In the genomic region with DNA sequence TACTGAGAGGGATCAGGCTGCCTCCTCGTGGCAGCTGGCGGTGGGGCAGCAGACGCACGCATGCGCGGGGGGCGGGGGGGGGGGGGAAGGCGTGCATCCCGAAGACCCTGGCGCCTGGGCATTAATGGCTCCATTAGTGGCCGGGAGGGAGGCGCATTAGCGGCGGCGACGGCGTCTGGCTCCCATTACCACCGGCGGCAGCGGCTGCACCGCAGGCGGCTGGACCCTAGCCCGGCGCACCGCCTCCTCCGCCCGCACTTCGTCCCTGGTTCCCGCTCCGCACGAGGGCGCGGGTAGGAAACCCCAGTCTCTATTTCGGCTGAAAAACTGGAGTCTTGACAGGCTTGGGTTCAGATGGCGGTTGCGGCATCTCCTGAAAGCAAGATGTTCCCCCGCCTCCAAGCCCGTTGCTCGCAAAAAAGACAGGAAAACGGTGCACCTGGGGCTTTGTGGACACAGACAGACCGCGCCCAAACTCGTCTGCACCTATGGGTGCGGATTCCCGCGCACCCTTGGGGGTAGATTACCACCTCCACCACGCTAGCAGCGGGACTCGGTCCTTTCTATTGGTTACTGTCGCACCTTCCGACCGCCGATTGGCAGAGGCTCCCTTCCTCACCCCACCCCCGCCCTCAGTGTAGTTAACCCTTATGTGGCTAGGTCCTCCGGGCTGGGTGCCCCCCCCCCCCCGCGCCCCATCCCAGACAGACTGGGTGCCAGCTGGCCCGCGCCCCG, we compare ENCODE assay signal across 8 mouse cellular contexts. TPM values are rescaled to one million over a fixed set of nuclear protein-coding genes. Genes with fewer than 3 reads are reported as not detected.
A peak's percentile ranks its signal among the peaks of the same experiment; 100 is the strongest.
DNase-seq lines count a peak whose midpoint lies in the region; ATAC-seq lines count a peak whose summit lies in the region.

No protein-coding gene starts in this region.

- under 1% methylated on average over 56 of the region's 60 CpGs for WGBS in intestine, embryonic 16.5 days

- H3K4me3 ChIP-seq in intestine, embryonic 16.5 days (ENCODE audit: low read length): peak overlapping the region; percentile 68

- peak overlapping the region; percentile 81 for H3K9ac ChIP-seq in intestine, embryonic 16.5 days (ENCODE audit: low read depth, low read length)

- H3K4me2 ChIP-seq in intestine, embryonic 16.5 days (ENCODE audit: low read depth, low read length): peak overlapping the region; percentile 91

- peaks cover under 1% of the 10 kb centered on the region; the same call in 1 of the 2 replicates for H3K36me3 ChIP-seq in intestine, embryonic 16.5 days (ENCODE audit: control insufficient read depth, insufficient read depth, low read length)

- intact Hi-C loops in left cerebral cortex, postnatal 25 days (cut with DNase I): loop anchor here (1.0 kb wide), 2 partner anchors 29 to 40 kb away; no protein-coding TSS in a partner anchor

- peak overlapping the region; percentile 98 for H3K27ac ChIP-seq in intestine, embryonic 16.5 days (ENCODE audit: low read length)

- H3K4me1 ChIP-seq in intestine, embryonic 16.5 days (ENCODE audit: control insufficient read depth, insufficient read depth, low read length): peaks cover 58% of the 10 kb centered on the region

- ATAC-seq in intestine, embryonic 16.5 days: peak; percentile 70
- ATAC-seq in megakaryocyte-erythroid progenitor cell, adult 5-6 weeks (replicated peaks; ENCODE audit: low FRiP score, low TSS enrichment, poor library complexity, severe bottlenecking): peak; percentile 53

- DNase-seq in adrenal gland, adult (ENCODE audit: inconsistent age in 2 of 2, low spot score in 1 of 2): peak; percentile 88 to 95
- peak; percentile 89 for DNase-seq in embryo, embryonic 10 days (ENCODE audit: low spot score)
- peak; percentile 89 for DNase-seq in gastrocnemius, postnatal 25 days
- DNase-seq in left cerebral cortex, postnatal 25 days (ENCODE audit: low spot score in 2 of 2): peak; percentile 88 to 94
- peak; percentile 83 for DNase-seq in right cerebral cortex, postnatal 14 days
- peak; percentile 76 to 81 for DNase-seq in urinary bladder, postnatal 36 days (ENCODE audit: low spot score in 2 of 2)

- H3K27me3 ChIP-seq in intestine, embryonic 16.5 days (replicated peaks; ENCODE audit: control insufficient read depth, insufficient read depth, low read length): no peaks in the 10 kb centered on the region

- H3K9me3 ChIP-seq in intestine, embryonic 16.5 days (ENCODE audit: control insufficient read depth, low read length): no peaks in the 10 kb centered on the region

RNA-seq across cellular contexts. Expression of gene Cic, which starts 11.0 kb away (rescaled TPM):
- 10 to 100 TPM; 29.0 to 30.4 TPM for total RNA-seq in gastrocnemius, postnatal 25 days (2021)
- polyA plus RNA-seq in intestine, embryonic 16.5 days (2015; fragmentation: Nextera tagmentation; extraction: Ambion mirVana): 17.3 and 19.9 TPM in 2 replicates
- 100 to 1,000 TPM; 211 to 223 TPM for total RNA-seq in left cerebral cortex, postnatal 25 days (2021)
- 125 and 134 TPM in 2 replicates for total RNA-seq in megakaryocyte-erythroid progenitor cell, adult 5-6 weeks (2014; fragmentation: Nextera tagmentation)
- total RNA-seq in megakaryocyte-erythroid progenitor cell, adult 5-6 weeks (2017): 20.5 and 40.0 TPM in 2 replicates

RNA-seq across cellular contexts. Expression of gene Pafah1b3, which starts 19.3 kb away (rescaled TPM):
- 1 to 10 TPM; 1.4 to 1.5 TPM for total RNA-seq in gastrocnemius, postnatal 25 days (2021)
- 175 and 180 TPM in 2 replicates for polyA plus RNA-seq in intestine, embryonic 16.5 days (2015; fragmentation: Nextera tagmentation; extraction: Ambion mirVana)
- total RNA-seq in left cerebral cortex, postnatal 25 days (2021): 10 to 100 TPM; 26.7 to 28.0 TPM
- 22.0 and 23.2 TPM in 2 replicates for total RNA-seq in megakaryocyte-erythroid progenitor cell, adult 5-6 weeks (2014; fragmentation: Nextera tagmentation)
- 12.8 and 26.3 TPM in 2 replicates for total RNA-seq in megakaryocyte-erythroid progenitor cell, adult 5-6 weeks (2017)

RNA-seq across cellular contexts. Expression of gene Prr19, which starts 22.7 kb away (rescaled TPM):
- total RNA-seq in gastrocnemius, postnatal 25 days (2021): not detected
- polyA plus RNA-seq in intestine, embryonic 16.5 days (2015; fragmentation: Nextera tagmentation; extraction: Ambion mirVana): 0.56 and 0.93 TPM in 2 replicates
- not detected for total RNA-seq in left cerebral cortex, postnatal 25 days (2021)
- total RNA-seq in megakaryocyte-erythroid progenitor cell, adult 5-6 weeks (2014; fragmentation: Nextera tagmentation): not detected in 2 replicates
- total RNA-seq in megakaryocyte-erythroid progenitor cell, adult 5-6 weeks (2017): not detected in 2 replicates

RNA-seq across cellular contexts. Expression of gene Tmem145, which starts 27.4 kb away (rescaled TPM):
- total RNA-seq in gastrocnemius, postnatal 25 days (2021): not detected
- 0.61 and 1.1 TPM in 2 replicates for polyA plus RNA-seq in intestine, embryonic 16.5 days (2015; fragmentation: Nextera tagmentation; extraction: Ambion mirVana)
- 10 to 100 TPM; 47.8 to 55.1 TPM for total RNA-seq in left cerebral cortex, postnatal 25 days (2021)
- not detected in 2 replicates for total RNA-seq in megakaryocyte-erythroid progenitor cell, adult 5-6 weeks (2014; fragmentation: Nextera tagmentation)
- not detected in 2 replicates for total RNA-seq in megakaryocyte-erythroid progenitor cell, adult 5-6 weeks (2017)

RNA-seq across cellular contexts. Expression of gene Erf, which starts 27.9 kb away (rescaled TPM):
- total RNA-seq in gastrocnemius, postnatal 25 days (2021): 1 to 10 TPM; 5.8 to 7.2 TPM
- 6.6 and 7.9 TPM in 2 replicates for polyA plus RNA-seq in intestine, embryonic 16.5 days (2015; fragmentation: Nextera tagmentation; extraction: Ambion mirVana)
- 10 to 100 TPM; 65.1 to 75.6 TPM for total RNA-seq in left cerebral cortex, postnatal 25 days (2021)
- 8.7 and 18.9 TPM in 2 replicates for total RNA-seq in megakaryocyte-erythroid progenitor cell, adult 5-6 weeks (2014; fragmentation: Nextera tagmentation)
- 6.2 and 8.6 TPM in 2 replicates for total RNA-seq in megakaryocyte-erythroid progenitor cell, adult 5-6 weeks (2017)

Comparison
In these comparisons a context has a peak if more than half of its experiments do, and no peak if none do; other contexts are left out.
1. Peak in every context shown above with its lines: DNase-seq, ATAC-seq, H3K4me3 ChIP-seq and H3K27ac ChIP-seq.
2. RNA of gene Pafah1b3, which starts 19.3 kb away (total RNA-seq): 26.7 to 28.0 TPM in left cerebral cortex, postnatal 25 days and 12.8 to 26.3 TPM in megakaryocyte-erythroid progenitor cell, adult 5-6 weeks; 1.4 to 1.5 TPM in gastrocnemius, postnatal 25 days; every median in the first group is over 4 times any median in the second.